Mouse (Mus musculus): ENCODE data around the gene Tmx1.

Gene Tmx1

DNA sequence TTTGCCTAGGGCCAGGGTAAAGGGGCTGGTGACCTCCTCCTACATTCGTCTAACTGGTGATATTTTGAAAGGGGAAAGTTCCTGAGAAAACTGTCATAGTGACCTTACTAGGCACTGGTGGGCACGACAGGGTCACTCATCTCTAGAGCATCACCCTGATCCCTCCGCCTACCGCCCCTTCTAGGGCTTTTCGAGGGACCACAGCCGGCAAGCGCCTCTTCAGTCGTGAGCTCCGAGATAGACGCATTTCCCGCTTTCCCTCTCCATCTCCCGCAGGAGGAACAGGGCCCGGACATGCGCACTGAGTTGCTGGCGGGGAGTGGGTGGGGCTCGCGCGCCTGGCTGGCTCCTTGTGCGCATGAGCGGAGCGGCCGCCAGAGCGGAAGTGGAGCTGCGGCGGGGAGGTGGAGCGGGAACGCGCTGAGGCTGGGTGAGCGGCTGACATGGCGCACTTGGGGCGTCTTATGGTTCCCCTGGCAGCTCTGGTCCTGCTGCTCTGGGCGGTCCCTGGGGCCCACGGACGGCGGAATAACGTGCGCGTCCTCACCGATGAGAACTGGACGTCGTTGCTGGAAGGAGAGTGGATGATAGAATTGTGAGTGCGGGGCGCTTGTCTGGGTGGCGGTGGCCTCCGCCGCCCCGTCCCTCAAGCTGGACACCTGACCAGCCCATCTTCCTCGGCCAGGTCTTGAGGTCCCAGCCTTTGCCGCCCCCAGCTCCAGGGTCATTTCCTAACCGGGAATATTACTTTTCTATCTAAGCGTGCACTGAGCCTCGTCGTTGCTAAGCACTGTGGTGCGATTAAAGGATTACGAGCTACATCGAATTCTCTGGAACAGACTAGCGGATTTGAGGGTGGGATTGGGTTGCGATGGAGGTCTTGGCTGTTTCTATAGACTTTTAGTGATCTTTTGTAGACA lies at the start of gene Tmx1:
Gene Tmx1 (plus strand): TSS at position 370 of the 920 bp plus-strand sequence.
- peak; percentile 94 to 97 for DNase-seq (ENCODE audit: low spot score in 2 of 2)

DNA sequence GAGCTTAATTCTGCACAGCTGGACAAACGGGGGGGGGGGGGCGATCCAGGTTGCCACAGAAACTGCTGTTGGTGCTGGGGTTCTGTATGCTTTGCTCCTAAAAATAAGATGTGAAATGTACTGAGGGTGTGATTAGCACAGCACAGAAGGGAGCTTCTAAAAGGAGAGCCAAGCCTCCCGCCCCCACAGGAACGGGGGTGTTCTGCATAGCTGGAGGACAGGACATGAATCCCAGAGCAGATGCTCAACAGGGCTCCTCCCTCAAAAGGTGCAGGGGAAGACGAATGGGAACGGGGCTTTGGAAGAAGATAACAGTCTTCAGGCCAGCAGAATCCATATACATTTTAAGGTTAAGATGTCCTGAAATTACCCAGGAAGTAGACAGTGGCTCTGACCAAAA lies 48.6 kb upstream of the Tmx1 start:
- peak; percentile 93 to 94 for DNase-seq (ENCODE audit: low spot score in 2 of 2)

DNA sequence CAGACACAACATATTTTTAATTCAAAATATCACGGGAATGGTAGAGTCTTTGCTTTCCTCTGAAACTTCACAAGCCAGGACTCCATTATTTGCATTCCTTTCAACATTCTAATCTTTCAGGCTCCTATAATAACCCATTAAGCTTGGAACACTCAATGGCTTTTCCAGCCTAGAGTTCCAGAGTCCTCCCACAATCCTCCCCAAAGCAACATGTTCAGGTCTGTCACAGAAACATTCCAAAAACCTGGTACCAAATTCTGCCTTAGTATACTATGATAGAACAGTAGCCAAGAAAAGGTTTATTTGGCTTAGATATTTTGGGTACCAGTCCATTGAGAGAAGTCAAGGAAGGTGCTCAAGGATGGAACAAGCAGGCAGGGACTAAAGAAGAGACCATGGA lies 44.5 kb upstream of the Tmx1 start:
- no peak for DNase-seq (ENCODE audit: low spot score in 2 of 2)

DNA sequence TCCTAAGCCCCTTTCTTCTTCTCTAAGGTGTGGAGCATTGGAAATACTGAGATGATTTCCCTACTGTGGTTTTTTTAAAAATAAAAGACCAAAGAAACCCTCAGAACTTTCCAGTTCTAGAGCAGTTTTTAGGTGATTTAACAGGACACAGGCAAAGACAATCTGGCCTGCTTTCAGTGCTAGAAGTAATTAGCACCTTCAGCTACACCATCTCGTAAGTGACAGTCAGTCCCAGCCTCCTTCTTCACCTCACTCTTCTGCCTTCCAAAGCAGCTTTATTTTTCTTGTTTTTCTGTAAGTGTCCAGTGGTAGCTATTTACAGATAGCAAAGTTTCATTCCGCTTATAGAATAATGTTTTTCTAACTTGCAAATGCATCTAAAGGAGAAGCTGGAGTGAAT lies 43.3 kb upstream of the Tmx1 start:
- DNase-seq (ENCODE audit: low spot score in 2 of 2), result no peak

DNA sequence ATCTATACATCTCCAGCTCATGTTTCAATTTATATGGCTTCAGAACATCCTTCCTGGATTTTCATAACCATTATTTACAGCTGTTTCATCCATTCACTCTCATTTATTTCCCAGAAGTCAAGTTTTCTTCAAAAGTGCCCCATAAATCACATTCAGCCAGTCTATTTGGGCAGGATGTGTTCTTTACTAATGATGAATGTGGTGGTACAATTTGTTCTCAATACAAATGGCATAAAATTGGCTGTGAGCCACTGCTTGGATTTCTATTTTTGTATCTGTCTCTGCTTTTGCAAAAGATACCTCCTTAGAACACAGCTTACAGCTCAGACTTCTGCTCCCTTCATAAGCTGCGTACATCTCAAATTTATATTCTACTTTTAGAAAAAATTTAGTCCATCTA lies 32.7 kb upstream of the Tmx1 start:
- no peak for DNase-seq (ENCODE audit: low spot score in 2 of 2)

DNA sequence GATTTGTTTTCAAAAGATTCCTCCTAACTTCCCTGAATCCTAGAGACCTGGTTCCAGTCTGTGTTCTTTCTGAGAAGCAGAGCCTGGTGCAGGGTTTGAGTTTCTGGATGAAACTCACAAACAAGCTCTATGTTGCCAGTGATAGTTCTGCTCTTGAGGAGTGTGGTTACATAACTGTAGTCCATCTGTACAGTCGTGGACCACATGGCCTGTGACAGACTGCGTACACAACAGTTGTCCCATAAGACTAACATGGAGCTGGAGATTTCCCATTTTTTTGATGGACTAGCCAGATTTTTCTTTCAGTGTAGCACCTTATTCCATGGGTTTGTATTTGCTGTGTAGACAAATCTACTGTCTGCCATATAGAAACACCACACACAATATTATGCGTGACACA lies 31.9 kb upstream of the Tmx1 start:
- DNase-seq (ENCODE audit: low spot score in 2 of 2), result no peak

DNA sequence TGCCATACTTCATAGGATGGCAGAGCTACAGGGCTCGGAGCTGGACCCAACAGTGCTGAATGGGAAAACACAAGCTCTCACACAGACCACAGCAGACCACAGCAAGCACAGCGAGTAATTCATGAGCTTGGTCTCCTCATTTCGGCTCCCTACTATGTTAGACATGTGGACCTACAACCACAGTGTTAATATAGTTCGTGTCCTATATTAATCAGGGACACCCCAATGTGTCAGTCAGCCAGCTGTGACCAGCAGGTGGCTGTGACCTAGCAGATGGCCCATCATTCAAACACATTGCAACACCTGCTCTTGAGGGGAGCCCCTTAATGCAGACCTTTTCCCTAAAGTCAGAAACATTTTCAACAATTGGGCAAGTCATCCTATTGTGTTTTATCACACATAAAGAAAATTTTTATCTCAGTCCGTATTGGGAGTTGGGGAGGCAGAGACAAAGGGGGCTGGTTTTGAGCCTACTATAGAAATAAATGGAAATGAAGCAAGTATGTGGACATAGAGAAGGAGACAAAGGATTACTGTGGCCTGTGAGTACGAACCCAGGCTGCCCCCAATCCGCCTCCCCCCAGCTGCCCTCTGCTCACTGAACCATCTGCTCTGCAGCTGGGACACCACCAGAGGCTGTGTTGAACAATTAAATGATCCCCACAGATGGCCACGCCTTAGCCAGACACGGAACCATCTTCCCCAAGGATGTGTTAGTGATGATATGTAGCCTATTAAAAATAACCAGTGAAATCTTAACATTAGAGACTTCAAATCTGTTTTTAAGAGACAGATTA lies 30.4 kb upstream of the Tmx1 start:
- no peak for DNase-seq (ENCODE audit: low spot score in 2 of 2)

DNA sequence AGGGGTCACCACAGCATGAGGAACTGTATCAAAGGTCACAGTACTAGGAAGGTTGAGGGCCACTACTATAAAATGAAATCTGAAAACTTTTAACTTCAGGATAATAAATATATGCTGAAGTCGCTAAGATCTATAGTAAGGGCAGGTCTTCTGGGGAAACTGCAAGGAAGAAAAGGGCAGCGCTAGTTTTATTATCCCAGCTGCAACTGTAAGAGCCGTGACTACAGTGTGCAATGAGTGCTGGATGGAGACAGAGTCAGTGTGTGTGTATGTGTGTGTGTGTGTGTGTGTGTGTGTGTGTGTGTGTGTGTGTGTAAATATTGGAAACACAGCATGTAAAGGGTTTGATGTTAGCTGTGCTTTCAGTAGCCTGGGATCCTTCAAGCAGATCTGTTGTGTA lies 25.0 kb upstream of the Tmx1 start:
- no peak for DNase-seq (ENCODE audit: low spot score in 2 of 2)

DNA sequence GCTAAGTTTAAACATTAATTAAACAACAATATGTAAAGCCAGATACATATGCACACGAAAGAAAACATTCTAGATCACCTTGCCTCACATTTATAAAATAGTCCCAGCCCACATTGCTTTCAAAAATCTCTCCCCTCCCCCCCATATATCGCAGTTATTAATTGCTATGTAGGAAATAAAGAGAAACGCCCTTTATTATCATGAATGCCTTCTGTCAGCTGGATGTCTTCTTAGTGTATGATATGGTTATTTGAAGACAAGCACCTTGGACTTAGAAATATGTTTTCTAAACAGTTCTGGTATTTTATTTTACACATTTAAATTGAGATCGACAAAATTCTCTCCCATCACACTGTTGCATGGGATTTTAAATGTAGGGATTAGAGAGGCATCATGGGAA lies 23.3 kb upstream of the Tmx1 start:
- DNase-seq (ENCODE audit: low spot score in 2 of 2), result no peak

DNA sequence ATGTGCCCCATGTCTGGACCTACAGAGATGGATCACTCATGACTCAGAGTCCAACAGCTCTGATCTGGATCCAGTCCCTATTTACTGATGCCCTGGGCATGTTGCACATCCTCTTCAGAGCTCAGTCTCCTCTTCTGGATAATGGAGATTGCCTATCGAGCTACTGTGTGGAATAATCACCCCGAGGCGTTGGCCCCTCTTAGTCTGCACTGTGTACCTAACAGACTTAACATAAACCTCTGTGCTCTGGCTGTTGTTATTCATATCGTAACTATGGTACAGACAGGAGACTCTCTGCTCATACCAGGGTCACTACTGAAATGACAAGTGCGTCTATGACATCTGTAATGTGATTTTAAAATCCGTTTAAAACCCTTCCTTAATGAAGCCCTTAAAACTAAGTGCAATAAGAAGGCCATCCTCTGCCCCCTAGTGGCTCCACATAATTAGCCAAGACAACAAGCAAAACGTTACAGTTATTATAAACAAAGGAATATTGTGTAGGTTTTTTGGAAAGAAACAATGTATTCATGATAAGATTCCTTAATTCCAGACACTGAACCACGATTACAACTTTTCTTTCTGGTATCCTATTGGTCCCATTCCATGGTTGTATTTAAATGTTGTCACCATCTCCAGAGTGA lies 22.5 kb upstream of the Tmx1 start:
- DNase-seq (ENCODE audit: low spot score in 2 of 2), result peak; percentile 69 to 76

DNA sequence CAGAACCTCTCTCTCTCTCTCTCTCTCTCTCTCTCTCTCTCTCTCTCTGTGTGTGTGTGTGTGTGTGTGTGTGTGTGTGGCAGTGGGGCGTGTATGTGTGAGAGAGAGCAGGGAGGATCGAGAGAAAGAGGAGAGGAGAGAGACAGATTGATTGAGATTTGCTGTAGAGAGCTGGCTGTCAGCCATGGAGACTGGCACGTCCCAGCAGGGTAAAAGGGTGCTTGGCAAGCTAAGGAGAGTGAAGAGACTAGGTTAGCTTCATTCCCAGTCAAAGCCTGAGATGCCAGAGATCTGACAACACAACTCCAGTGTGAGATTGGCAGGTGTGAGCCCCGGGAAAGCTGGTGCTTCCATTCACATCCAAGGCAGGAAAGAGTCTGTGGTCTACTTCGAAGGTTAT lies 21.5 kb upstream of the Tmx1 start:
- DNase-seq (ENCODE audit: low spot score in 2 of 2), result no peak

DNA sequence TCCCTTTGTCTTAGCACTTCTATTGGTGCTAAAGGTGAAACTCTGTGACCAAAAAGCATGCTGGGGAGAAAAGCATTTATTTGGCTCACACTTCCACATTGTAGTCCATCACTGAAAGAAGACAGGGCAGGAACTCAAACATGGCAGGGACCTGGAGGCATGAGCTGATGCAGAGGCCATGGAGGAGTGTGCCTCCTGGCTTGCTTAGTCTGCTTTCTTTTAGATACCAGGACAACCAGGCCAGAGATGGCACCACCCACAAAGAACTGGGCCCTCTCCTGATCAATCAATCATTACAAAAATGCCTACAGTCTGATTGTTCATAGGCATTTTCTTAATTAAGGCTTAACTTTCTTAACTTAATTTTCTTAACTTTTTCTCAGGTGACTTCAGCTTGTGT lies 2.9 kb upstream of the Tmx1 start:
- DNase-seq (ENCODE audit: low spot score in 2 of 2), result no peak

DNA sequence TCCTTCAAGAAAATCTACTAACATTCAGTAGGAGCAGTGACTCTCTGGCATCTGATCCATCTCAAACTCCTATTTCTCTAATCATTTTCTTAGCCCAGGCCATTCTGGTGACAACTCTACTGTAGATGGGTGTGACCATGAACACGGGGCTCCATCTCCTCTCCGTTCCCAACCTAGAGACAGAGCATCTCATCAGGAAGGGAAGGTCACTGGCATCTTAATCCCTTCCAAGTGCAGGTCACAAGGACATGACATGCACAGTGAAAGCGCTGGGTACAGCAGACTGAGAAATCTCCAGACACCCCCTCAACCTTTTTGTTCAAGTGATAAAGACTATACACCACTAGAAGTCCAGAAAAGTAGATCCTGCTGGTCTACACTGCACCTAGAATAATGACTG lies 1.4 kb upstream of the Tmx1 start:
- DNase-seq (ENCODE audit: low spot score in 2 of 2), result no peak

DNA sequence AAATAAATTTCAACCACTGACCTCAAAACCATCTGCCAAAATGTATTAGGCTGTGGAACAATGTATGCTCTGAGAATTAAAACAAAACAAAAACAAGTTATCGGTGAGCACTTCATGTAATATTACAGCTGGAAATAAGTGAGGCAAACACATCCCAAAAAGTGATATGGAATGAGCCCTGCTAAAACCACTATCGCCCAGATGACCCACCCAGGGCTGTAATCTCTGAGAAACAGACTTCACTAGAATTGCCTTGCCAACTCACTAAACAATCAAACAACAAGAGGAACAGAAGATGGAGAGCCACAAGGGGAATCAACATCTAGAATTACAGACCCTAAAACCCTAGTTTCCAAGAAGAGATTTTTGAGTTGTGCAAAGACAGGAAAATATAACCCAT lies 752 bp upstream of the Tmx1 start:
- DNase-seq (ENCODE audit: low spot score in 2 of 2), result no peak

DNA sequence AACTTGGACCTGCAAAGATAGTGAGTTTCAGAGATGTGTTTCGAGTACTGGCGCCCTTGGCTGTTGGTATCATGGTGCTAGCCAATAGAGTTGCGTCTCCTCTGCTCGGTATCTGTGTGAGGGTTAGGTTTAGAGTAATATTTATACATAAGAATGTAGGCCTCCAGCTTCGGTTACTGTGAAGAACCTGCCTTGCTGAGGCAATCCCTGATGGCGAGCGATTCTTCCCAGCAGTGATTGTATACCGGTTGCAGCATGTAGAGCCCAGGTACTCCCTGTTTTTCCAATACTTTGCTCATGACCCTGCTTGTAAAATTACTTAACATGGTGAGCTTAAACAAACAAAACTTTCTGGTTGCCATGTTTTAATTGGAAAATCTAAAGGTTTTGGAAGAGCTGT lies 2.3 kb downstream of the Tmx1 start:
- DNase-seq (ENCODE audit: low spot score in 2 of 2), result no peak

DNA sequence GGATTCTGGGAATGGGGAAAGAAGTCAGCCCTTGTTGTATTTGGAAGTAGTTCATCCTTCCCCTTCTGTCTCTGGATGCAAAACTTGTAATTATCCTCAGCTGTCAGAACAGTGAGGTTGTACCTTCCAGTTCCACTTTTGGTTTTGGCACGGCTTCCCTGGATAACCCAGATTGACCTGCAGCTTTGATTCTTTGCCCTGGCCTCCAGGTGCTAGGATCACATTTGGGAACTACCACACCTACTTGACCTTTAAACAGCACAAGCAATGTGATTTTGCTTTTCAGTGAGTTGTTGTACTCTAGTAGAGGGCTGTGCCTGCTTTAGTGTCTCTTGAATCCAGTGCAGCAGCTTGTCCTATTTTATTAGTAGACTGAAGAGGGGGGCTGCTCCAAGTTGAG lies 6.7 kb downstream of the Tmx1 start:
- DNase-seq (ENCODE audit: low spot score in 2 of 2), result no peak

DNA sequence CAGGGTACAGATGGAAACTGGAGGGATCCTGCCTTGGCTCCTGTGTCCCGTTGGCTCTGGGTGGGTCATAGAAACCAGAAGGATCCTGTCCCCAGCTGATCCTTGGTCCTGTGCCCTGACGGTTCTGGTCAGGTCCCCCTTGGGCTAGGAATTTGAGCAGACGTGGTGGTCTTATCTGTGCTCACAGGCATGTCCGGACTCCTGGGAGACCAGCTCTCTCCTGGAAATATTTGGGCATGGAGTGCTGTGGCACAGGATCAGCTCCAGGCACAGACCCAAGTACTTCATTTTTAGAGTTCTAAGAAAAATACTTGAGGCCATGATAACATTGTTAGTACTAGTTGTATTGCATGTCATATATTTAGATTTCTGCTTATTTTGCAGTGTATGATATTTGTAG lies 11.1 kb downstream of the Tmx1 start:
- DNase-seq (ENCODE audit: low spot score in 2 of 2), result no peak

DNA sequence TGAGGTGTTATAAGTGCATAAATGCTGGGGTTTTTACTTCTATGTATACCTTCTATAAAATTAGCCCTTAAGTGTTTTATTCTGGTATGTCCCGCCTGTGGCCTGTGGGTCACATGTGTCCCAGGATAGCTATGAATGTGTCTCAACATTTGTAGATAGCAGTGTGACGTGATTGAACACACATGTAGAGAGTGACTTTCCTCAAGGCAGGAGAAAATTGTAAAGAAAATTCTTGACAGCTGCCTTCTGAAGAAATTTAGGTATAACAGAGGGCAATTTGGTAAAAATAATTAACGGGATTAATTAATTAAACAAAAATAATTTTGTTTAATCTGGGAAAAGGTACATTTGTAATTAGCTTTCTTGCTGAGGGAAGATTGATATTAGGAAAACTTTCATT lies 22.4 kb downstream of the Tmx1 start:
- no peak for DNase-seq (ENCODE audit: low spot score in 2 of 2)

DNA sequence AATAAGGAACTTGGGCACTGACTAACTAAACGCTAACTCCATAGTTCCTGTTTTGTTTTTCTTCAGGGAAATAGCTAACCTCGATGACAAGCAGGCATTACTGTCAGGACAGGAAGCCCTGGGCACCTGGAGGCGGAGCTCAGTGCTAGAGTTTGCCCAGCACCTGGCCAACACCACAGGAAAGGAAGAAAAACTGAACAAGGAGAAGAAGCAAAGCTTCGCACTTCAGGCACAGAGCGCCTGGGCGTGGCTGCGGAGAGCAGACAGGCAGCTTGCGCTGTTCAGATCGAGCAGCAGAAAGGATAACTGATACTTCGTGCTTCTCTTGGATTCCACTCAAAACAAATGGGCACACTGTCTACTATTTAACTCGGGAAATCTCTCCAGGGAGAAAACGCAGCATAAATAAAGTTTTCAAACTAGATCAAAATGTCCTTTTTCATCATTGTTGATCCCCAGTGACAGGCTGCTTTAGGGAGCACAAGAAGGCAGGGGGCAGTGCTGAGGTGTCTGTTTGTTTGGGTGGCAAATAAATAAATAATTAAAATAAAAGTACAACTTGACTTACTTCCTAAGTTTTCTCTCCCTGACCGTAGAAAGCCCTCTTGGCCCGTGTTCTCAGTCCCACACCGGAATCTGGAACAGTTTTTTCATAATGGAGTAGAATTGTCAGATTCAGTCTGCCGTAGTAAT lies 24.1 kb downstream of the Tmx1 start:
- no peak for DNase-seq (ENCODE audit: low spot score in 2 of 2)

DNA sequence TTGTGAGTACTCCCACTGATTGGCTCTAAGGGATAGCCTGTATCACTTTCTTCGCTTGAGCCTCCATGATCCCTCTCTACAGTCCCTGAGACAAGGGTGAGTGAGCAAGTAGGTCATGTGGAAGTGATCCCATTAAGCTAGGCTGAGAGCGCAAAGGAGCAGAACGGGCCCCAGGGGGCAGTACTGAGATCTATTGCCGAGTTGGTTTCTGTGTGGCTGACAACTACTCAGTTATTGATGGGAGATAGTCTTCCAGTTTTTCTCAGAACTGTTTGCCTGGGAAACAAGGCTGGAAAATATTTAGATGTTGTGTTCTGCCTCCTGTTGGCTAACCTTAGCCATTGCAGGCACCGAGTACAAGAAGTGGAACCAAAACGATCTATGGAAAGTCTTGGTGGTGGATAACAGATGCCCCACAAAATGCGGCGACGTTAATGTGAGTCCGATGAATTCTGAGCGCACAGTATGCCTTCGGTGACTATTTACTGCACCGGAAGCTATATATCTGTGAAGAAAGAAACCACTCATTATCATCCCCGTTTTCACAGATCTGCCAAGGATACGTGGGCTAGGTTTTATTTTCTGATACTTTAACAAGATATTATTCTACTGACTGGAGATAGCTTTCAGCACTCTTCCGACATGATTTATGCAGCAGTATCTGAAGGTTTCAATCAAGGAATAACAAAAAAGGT lies 24.8 kb downstream of the Tmx1 start:
- DNase-seq (ENCODE audit: low spot score in 2 of 2), result peak; percentile 58 to 61

DNA sequence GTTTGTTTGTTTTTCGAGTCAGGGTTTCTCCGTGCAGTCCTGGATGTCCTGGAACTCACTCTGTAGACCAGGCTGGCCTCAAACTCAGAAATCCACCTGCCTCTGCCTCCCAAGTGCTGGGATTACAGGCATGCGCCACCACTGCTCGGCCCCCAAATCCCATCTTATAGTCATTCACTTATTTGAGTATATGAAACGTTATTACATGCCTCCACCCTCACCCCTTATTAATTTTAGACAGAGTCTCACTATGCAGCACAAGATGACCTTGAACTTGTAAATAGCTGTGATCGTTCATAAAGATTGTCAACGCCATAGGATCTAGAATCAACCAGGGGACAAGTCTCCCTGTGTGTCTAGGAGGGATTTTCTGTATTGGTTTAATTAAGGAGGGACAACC lies 33.1 kb downstream of the Tmx1 start:
- DNase-seq (ENCODE audit: low spot score in 2 of 2), result no peak
